Mouse (Mus musculus) retina, postnatal 1 day (tissue): ENCODE results near the gene Amigo3.
"Not testable (repeated sequence)": the region's sequence is repeated elsewhere in the genome, so short reads cannot be mapped to it uniquely, and the experiment has no call there.

Source experiments
- DNase-seq: peaks from one replicate; pipeline ENCODE4 v3.0.0-alpha.2; 2012

Gene Amigo3

GRCm38 (mm10) chr9:108052885-108053664 is at the start of gene Amigo3:
Gene Amigo3 (plus strand): TSS chr9:108053159.
- peak; percentile 97 for DNase-seq

- peak; percentile 30 for DNase-seq
Measured at GRCm38 (mm10) chr9:108003531-108003890, 49.4 kb upstream of the Amigo3 start.

DNA sequence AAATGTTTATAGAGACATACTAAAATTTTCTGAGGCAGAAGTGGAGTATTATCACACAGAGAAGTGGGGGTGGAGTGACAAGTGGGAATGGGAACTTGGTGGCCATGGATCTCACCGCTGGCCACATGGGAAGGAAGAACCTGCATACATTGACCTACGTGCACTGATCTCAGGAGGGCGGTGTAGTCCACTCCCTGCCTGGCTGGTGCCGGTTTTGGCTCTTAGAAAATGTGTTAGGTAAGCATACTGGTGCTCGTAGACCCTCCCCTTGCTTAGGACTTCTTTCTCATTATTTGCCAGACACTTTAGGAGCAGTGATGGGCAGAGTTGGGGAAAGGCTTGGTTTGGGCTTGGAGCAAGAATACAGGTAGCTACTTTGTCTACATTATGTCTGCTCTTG is 44.9 kb upstream of the Amigo3 start:
- DNase-seq: no peak

GRCm38 (mm10) chr9:108010385-108010784 is 42.6 kb upstream of the Amigo3 start:
- no peak for DNase-seq

GRCm38 (mm10) chr9:108013577-108013976 is 39.4 kb upstream of the Amigo3 start:
- DNase-seq: not testable (repeated sequence)

DNA sequence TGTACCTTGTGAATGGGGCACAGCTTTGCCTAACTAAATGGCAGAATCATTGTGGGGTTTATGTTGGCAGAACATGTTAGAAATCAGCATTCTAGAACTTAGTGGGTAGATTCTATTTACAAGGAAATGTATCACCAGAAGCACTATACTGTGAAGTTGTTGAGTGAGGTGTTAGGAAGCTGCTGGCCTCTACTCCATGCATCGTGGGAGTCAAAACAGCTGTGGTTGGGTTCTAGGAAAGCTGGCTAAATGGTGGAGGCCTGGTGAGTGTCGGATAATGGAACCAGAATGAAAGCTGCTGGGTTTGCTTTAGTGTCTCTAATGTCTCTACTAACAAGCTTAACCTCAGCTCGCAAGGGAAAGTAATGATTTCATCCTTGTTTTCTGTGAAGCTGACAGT is 35.8 kb upstream of the Amigo3 start:
- no peak for DNase-seq

DNA sequence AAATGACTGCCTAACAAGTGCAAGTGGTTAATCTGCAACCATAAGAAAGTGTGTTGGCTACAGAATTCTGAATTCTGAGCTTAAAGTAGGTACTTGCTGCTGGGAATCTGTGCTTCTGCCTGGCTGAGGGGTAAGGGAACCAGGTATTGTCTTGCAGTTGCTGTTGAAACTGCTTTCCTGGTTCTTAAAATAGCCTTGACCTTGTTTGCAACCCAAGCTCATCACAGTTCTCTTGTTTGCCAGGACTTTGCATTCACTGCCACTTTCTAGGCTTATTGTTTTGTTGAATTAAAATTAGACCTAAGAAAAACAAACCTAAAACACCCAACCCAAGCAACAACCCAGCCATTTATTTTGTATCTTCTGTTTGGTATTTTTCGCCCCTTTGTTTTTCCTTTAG is 32.2 kb upstream of the Amigo3 start:
- DNase-seq: no peak

DNA sequence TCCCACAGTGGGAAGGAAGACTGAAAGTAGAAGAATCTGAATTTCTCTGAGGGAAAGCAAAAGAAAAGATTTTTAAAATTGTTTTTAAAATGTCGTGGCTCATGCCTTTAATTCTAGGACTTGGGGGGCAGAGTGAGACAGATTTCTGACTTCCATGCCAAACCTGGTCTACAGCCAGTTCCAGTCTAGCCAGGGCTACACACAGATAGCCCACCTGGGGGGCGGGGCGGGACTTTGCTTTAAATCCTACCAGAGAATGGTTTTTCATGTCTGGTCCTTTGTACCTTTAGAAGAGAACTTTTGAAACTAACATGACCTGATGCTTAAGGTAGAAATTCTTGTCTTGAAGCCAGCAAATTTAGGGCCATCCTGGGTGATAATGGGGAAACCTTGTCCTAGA is 29.7 kb upstream of the Amigo3 start:
- DNase-seq: no peak

GRCm38 (mm10) chr9:108026584-108026983 is 26.4 kb upstream of the Amigo3 start:
- no peak for DNase-seq

- no peak for DNase-seq
Measured at GRCm38 (mm10) chr9:108027867-108028266, 25.1 kb upstream of the Amigo3 start.

DNA sequence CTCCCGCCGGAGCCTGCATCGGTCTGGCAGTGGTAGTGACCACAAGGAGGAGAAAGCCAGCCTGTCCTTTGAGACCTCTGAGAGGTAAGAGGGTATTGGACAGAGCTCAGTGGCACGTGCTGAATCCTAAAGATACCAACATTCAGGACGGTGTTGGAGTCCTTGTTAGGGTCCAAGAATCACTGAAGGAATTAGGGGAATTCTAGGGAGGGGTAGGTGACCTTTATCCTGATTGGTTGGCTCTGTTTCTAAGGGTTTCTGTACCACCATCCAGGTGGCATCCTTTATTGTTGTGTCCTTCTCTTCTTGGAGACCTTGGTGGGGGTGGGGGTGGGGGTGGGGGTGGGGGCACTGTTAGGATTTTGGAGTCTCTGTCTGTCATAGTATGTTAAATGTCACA is 20.8 kb upstream of the Amigo3 start:
- no peak for DNase-seq

GRCm38 (mm10) chr9:108035331-108036156 is 17.4 kb upstream of the Amigo3 start:
- no peak for DNase-seq

DNA sequence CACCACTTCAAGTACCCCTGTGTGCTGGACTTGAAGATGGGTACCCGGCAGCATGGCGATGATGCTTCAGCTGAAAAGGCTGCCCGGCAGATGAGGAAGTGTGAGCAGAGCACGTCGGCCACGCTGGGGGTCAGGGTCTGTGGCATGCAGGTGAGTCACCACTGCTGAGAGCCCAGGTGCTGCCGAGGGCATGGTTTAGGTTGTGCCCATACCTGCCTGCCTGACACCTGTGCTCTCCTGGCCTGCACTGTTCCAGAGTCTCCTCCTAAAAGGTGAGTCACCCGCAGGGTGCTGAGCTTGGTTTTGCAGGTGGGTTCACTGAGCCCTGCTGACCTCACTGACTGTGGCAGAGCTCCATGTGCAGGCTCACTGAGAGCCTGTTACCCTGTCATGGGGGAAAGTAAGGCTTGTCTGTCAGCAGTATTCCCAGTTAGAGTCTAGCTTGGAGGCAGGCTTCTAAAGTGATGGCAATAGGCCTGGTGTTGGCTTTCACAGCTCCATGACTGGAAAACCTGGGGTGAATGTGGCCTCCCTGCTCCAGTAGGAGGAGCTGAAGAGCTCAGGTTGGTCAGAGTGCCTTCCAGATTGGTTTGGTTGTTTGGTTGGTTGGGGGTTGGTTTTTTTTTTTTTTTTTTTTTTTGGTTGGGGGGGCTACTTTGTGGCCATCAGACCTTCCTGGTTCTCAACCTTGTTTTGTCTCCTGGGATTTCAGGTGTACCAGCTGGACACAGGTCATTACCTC is 8.0 kb upstream of the Amigo3 start:
- no peak for DNase-seq

- no peak for DNase-seq
Measured at GRCm38 (mm10) chr9:108046582-108046981, 6.4 kb upstream of the Amigo3 start.

- no peak for DNase-seq
Measured at GRCm38 (mm10) chr9:108047601-108048565, 5.1 kb upstream of the Amigo3 start.

DNA sequence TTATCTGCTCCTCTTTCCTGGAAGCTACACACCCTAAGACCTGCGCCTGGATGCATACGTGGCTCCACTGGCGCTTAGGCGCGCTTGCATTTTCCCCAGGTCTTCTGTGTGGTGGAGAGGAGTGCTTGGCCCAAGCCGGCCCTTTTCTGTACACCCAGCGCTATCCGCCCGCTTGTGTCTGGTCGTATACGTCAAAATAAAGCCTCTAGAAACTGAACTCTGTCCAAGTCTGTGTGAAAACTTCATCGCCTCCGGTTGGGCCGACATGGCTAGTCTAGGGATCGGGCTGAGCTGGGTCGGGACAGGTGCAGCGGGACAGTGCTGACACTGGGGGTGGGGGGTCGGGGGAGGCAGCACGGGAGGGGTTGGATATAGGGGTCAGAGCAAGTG is 4.4 kb upstream of the Amigo3 start:
- DNase-seq: no peak

GRCm38 (mm10) chr9:108049016-108049455 is 3.9 kb upstream of the Amigo3 start, which contains the start of gene Gmppb:
Gene Gmppb (plus strand): TSS chr9:108049242.
- DNase-seq: peak; percentile 96

GRCm38 (mm10) chr9:108049561-108050251 is 3.3 kb upstream of the Amigo3 start:
- no peak for DNase-seq

- DNase-seq: no peak
Measured at GRCm38 (mm10) chr9:108051184-108051930, 1.6 kb upstream of the Amigo3 start.

DNA sequence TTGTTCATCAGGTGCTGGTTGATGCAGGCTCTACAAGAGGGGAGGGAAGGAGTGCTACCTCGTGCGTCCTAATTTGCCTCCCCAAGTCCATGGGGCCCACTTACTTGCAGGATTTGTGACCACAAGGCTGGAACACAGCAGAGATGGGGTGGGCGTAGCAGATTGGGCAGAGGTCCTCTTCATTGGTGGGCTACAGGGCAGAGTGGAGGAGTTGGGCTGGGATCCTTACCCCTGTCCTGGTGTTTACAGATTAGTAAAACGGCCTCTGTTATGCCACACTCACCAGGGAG is 1.1 kb upstream of the Amigo3 start:
- no peak for DNase-seq

- DNase-seq: no peak
Measured at GRCm38 (mm10) chr9:108052411-108052810, 548 bp upstream of the Amigo3 start.
